Mouse (Mus musculus) B cell, adult (primary cell): ENCODE results near the gene Il13ra2. TPM values are rescaled to one million over a fixed set of nuclear protein-coding genes. Genes with fewer than 3 reads are reported as not detected.

Experiments used
- total RNA-seq: library from RNA; stranded (reverse); gene quantifications from 4 replicates; pipeline ENCODE4 v1.2.4, GENCODE M21; 2023; ENCODE audit not compliant: inconsistent age

The Il13ra2 gene
- total RNA-seq = not detected in 4 replicates

GRCm38 (mm10) chrX:147429129-147429528, at the start of gene Il13ra2:
Gene Il13ra2, minus strand, starts transcription at chrX:147429192.

GRCm38 (mm10) chrX:147453610-147454009, 24.6 kb upstream of the Il13ra2 start, which contains the start of gene Vmn1r239-ps:
Gene Vmn1r239-ps, minus strand, starts transcription at chrX:147453710.

Other genes starting within 250 kb of the Il13ra2 start
- gene Vmn1r239-ps, start 24.5 kb upstream of the Il13ra2 start, total RNA-seq = not detected in 4 replicates
- not detected in 4 replicates for gene Lrch2, start 124.9 kb upstream of the Il13ra2 start, total RNA-seq